Mouse (Mus musculus) left cerebral cortex, adult 2 months (tissue): ENCODE measurements around the gene Lsm12. TPM values are rescaled to one million over a fixed set of nuclear protein-coding genes. Genes with fewer than 3 reads are reported as not detected.
"Not testable (repeated sequence)": the region's sequence is repeated elsewhere in the genome, so short reads cannot be mapped to it uniquely, and the experiment has no call there.

Source experiments
- DNase-seq, 2 experiments: peaks; one replicate each; pipeline ENCODE4 v3.0.0; 2021 to 2022; ENCODE audit warnings: low spot score in 2 of 2, mixed read lengths in 1 of 2; ENCODE audit errors: extremely low spot score in 1 of 2
- H3K27ac ChIP-seq: fragments of 200-600 bp; 2 replicates; pipeline ENCODE4 v1.8.1; 2022
- H3K4me3 ChIP-seq: fragments of 200-600 bp; 2 replicates; pipeline ENCODE4 v1.8.1; 2022
- CTCF ChIP-seq: fragments of 200-600 bp; IDR thresholded peaks from 2 replicates; pipeline ENCODE4 v1.8.1; 2022; ENCODE audit warnings: antibody characterized with exemption, mild to moderate bottlenecking, moderate library complexity
- intact Hi-C: fragments of 180-260 bp; cut with DNase I; formaldehyde crosslinking; loops from one replicate; pipeline ENCODE4 v1.15.1; 2025
- total RNA-seq, 2 experiments: library from RNA; stranded (reverse); gene quantifications; 2 replicates each; pipeline ENCODE4 v1.2.3; 2021

The Lsm12 gene
- total RNA-seq, 2 experiments from 2014 or later, result 55.2 to 58.9 TPM

GRCm38 (mm10) chr11:102165971-102166722, 18.9 kb downstream of the Lsm12 start:
- intact Hi-C loops, result no loop called here
- TF ChIP-seq CTCF, result no peak
- no peak for DNase-seq
- no peak overlapping the region for H3K4me3 ChIP-seq
- no peak overlapping the region for H3K27ac ChIP-seq

GRCm38 (mm10) chr11:102159781-102160180, 25.3 kb downstream of the Lsm12 start:
- no peak for DNase-seq
- no peak overlapping the region for H3K27ac ChIP-seq
- no peak overlapping the region for H3K4me3 ChIP-seq
- no peak for TF ChIP-seq CTCF
- intact Hi-C loops, result loop anchor here (5.0 kb wide), 2 partner anchors 108 to 172 kb away; partner anchors contain the start of genes Asb16 and Dusp3

GRCm38 (mm10) chr11:102158024-102158423, 27.1 kb downstream of the Lsm12 start:
- not testable (repeated sequence) for DNase-seq, H3K27ac ChIP-seq, H3K4me3 ChIP-seq
- intact Hi-C loops, result loop anchor here (5.0 kb wide), 2 partner anchors 109 to 171 kb away; partner anchors contain the start of genes Asb16 and Dusp3

- intact Hi-C loops, result loop anchor here (5.0 kb wide), 2 partner anchors 111 to 169 kb away; partner anchors contain the start of genes Asb16 and Dusp3
- Histone ChIP-seq H3K4me3 (no peak overlapping the region; the same call in 1 of the 2 replicates), H3K27ac (no peak overlapping the region)
- no peak for TF ChIP-seq CTCF
- no peak for DNase-seq
These were observed 28.4 kb downstream of the Lsm12 start for GRCm38 (mm10) chr11:102156786-102157089.

GRCm38 (mm10) chr11:102156039-102156785, 28.9 kb downstream of the Lsm12 start, which contains the start of gene Tmem101:
Gene Tmem101, minus strand, starts transcription at chr11:102156404.
- peak; percentile 61 for TF ChIP-seq CTCF
- peak; percentile 86 for DNase-seq
- Histone ChIP-seq H3K27ac (peak within 1 kb of the TSS; percentile 78), H3K4me3 (peak within 1 kb of the TSS; percentile 64)
- intact Hi-C loops, result loop anchor here (5.0 kb wide), 2 partner anchors 111 to 169 kb away; partner anchors contain the start of genes Asb16 and Dusp3

- H3K27ac ChIP-seq, result no peak overlapping the region
- intact Hi-C loops, result no loop called here
These were observed 37.7 kb downstream of the Lsm12 start for GRCm38 (mm10) chr11:102147213-102147989.

GRCm38 (mm10) chr11:102146531-102146930, 38.6 kb downstream of the Lsm12 start:
- DNase-seq, result no peak
- Histone ChIP-seq H3K4me3 (no peak overlapping the region), H3K27ac (no peak overlapping the region)
- TF ChIP-seq CTCF, result no peak
- intact Hi-C loops, result no loop called here

More at GRCm38 (mm10) chr11:102147213-102147989, 37.7 kb downstream of the Lsm12 start:
- H3K4me3 ChIP-seq, result no peak overlapping the region
- TF ChIP-seq CTCF, result no peak; the same call in none of the 2 replicates
- DNase-seq, result no peak

- TF ChIP-seq CTCF, result no peak
- intact Hi-C loops, result no loop called here
- DNase-seq, result no peak
- no peak overlapping the region for H3K4me3 ChIP-seq
- H3K27ac ChIP-seq, result no peak overlapping the region
These were observed 39.1 kb downstream of the Lsm12 start for GRCm38 (mm10) chr11:102146005-102146404.

GRCm38 (mm10) chr11:102145471-102146001, 39.6 kb downstream of the Lsm12 start, which contains the start of gene Nags:
Gene Nags, plus strand, starts transcription at chr11:102145513.
- no peak for DNase-seq
- intact Hi-C loops, result no loop called here
- H3K4me3 ChIP-seq, result no peak within 1 kb of the TSS
- no peak within 1 kb of the TSS for H3K27ac ChIP-seq
- TF ChIP-seq CTCF, result no peak

- Histone ChIP-seq H3K4me3 (no peak overlapping the region), H3K27ac (no peak overlapping the region)
- intact Hi-C loops, result no loop called here
- DNase-seq, result no peak
- no peak for TF ChIP-seq CTCF
These were observed 40.1 kb downstream of the Lsm12 start for GRCm38 (mm10) chr11:102144957-102145470.

GRCm38 (mm10) chr11:102142355-102142754, 42.7 kb downstream of the Lsm12 start:
- Histone ChIP-seq H3K4me3 (no peak overlapping the region), H3K27ac (no peak overlapping the region)
- no peak for DNase-seq
- intact Hi-C loops, result no loop called here
- no peak for TF ChIP-seq CTCF
